Mouse (Mus musculus): Measurements from ENCODE around the gene Cyb5r4. TPM values are rescaled to one million over a fixed set of nuclear protein-coding genes. Genes with fewer than 3 reads are reported as not detected.
"Not testable (repeated sequence)": the region's sequence is repeated elsewhere in the genome, so short reads cannot be mapped to it uniquely, and the experiment has no call there.

Cyb5r4 gene
- polyA plus RNA-seq (2015; fragmentation: Nextera tagmentation; extraction: Ambion mirVana) = 70.3 and 76.9 TPM in 2 replicates

- Histone ChIP-seq H3K27me3 (no peaks in the 10 kb centered on the region), H3K36me3 (no peaks in the 10 kb centered on the region), H3K9ac (replicated peaks) (peak within 1 kb of the TSS; percentile 77), H3K4me1 (peaks cover 20% of the 10 kb centered on the region), H3K4me2 (replicated peaks) (peak within 1 kb of the TSS; percentile 67), H3K9me3 (no peaks in the 10 kb centered on the region), H3K27ac (replicated peaks) (peak within 1 kb of the TSS; percentile 78), H3K4me3 (peak within 1 kb of the TSS; percentile 70)
- under 1% methylated on average over 52 of the region's 52 CpGs for WGBS
- ATAC-seq (replicated peaks) = peak; percentile 99
These were observed at the start of gene Cyb5r4 for GRCm38 (mm10) chr9:87021778-87022523. Gene Cyb5r4, plus strand, starts transcription at chr9:87022014.

- not testable (repeated sequence) for H3K27ac ChIP-seq (replicated peaks); H3K4me2 ChIP-seq (replicated peaks); H3K9me3 ChIP-seq; H3K27me3 ChIP-seq; ATAC-seq (replicated peaks); H3K4me3 ChIP-seq; H3K9ac ChIP-seq (replicated peaks); H3K4me1 ChIP-seq; H3K36me3 ChIP-seq
These were observed 49.3 kb upstream of the Cyb5r4 start for GRCm38 (mm10) chr9:86972471-86972870.

- peak; percentile 82 for ATAC-seq (replicated peaks)
- Histone ChIP-seq H3K36me3 (no peaks in the 10 kb centered on the region), H3K9me3 (no peaks in the 10 kb centered on the region), H3K4me1 (no peaks in the 10 kb centered on the region), H3K9ac (replicated peaks) (no peak overlapping the region), H3K4me3 (no peak overlapping the region), H3K4me2 (replicated peaks) (no peak overlapping the region), H3K27me3 (no peaks in the 10 kb centered on the region), H3K27ac (replicated peaks) (peak overlapping the region; percentile 57; the same call in 1 of the 2 replicates)
- WGBS = 48% methylated on average over 4 of the region's 4 CpGs
These were observed 48.3 kb upstream of the Cyb5r4 start for GRCm38 (mm10) chr9:86973562-86973961.

GRCm38 (mm10) chr9:86976896-86977295, 44.9 kb upstream of the Cyb5r4 start:
- H3K27ac ChIP-seq (replicated peaks) = no peak overlapping the region
- H3K36me3 ChIP-seq = no peaks in the 10 kb centered on the region
- no peaks in the 10 kb centered on the region for H3K27me3 ChIP-seq
- WGBS = 69% methylated on average over 4 of the region's 4 CpGs
- H3K9ac ChIP-seq (replicated peaks) = no peak overlapping the region
- ATAC-seq (replicated peaks) = no peak
- H3K9me3 ChIP-seq = no peaks in the 10 kb centered on the region
- no peak overlapping the region for H3K4me2 ChIP-seq (replicated peaks)
- H3K4me1 ChIP-seq = 0 out of 2 replicates have a peak, but pooled peaks cover 3% of the 10 kb centered on the region
- no peak overlapping the region for H3K4me3 ChIP-seq

GRCm38 (mm10) chr9:86978257-86978907, 43.4 kb upstream of the Cyb5r4 start:
- H3K9me3 ChIP-seq = no peaks in the 10 kb centered on the region
- ATAC-seq (replicated peaks) = no peak
- H3K4me3 ChIP-seq = no peak overlapping the region
- H3K36me3 ChIP-seq = no peaks in the 10 kb centered on the region
- WGBS = 77% methylated on average over 7 of the region's 7 CpGs
- no peak overlapping the region for H3K4me2 ChIP-seq (replicated peaks)
- H3K27ac ChIP-seq (replicated peaks) = no peak overlapping the region
- 0 out of 2 replicates have a peak, but pooled peaks cover 3% of the 10 kb centered on the region for H3K4me1 ChIP-seq
- no peak overlapping the region for H3K9ac ChIP-seq (replicated peaks)
- no peaks in the 10 kb centered on the region for H3K27me3 ChIP-seq

- no peak overlapping the region for H3K4me3 ChIP-seq
- ATAC-seq (replicated peaks) = no peak
- H3K36me3 ChIP-seq = no peaks in the 10 kb centered on the region
- H3K4me1 ChIP-seq = 0 out of 2 replicates have a peak, but pooled peaks cover 3% of the 10 kb centered on the region
- no peaks in the 10 kb centered on the region for H3K9me3 ChIP-seq
- H3K27me3 ChIP-seq = no peaks in the 10 kb centered on the region
- H3K9ac ChIP-seq (replicated peaks) = no peak overlapping the region
- H3K4me2 ChIP-seq (replicated peaks) = no peak overlapping the region
- H3K27ac ChIP-seq (replicated peaks) = no peak overlapping the region
These were observed 41.8 kb upstream of the Cyb5r4 start for GRCm38 (mm10) chr9:86980048-86980447.

- Histone ChIP-seq H3K9me3 (no peaks in the 10 kb centered on the region), H3K4me1 (0 out of 2 replicates have a peak, but pooled peaks cover 3% of the 10 kb centered on the region), H3K27me3 (no peaks in the 10 kb centered on the region), H3K27ac (replicated peaks) (no peak overlapping the region), H3K4me3 (no peak overlapping the region), H3K36me3 (no peaks in the 10 kb centered on the region), H3K9ac (replicated peaks) (no peak overlapping the region), H3K4me2 (replicated peaks) (no peak overlapping the region)
- WGBS = 54% methylated on average over 2 of the region's 2 CpGs
- ATAC-seq (replicated peaks) = peak; percentile 30; the same call in 1 of the 2 replicates
These were observed 40.9 kb upstream of the Cyb5r4 start for GRCm38 (mm10) chr9:86980942-86981341.

GRCm38 (mm10) chr9:86981551-86981950, 40.3 kb upstream of the Cyb5r4 start:
- Histone ChIP-seq H3K9me3 (no peaks in the 10 kb centered on the region), H3K36me3 (no peaks in the 10 kb centered on the region), H3K4me1 (0 out of 2 replicates have a peak, but pooled peaks cover 3% of the 10 kb centered on the region), H3K27me3 (no peaks in the 10 kb centered on the region), H3K4me2 (replicated peaks) (no peak overlapping the region), H3K27ac (replicated peaks) (no peak overlapping the region), H3K9ac (replicated peaks) (no peak overlapping the region), H3K4me3 (no peak overlapping the region)
- ATAC-seq (replicated peaks) = peak; percentile 37; the same call in 1 of the 2 replicates
- WGBS = 20% methylated on average over 10 of the region's 10 CpGs

GRCm38 (mm10) chr9:86984583-86984982, 37.2 kb upstream of the Cyb5r4 start:
- 87% methylated on average over 3 of the region's 3 CpGs for WGBS
- no peak for ATAC-seq (replicated peaks)

GRCm38 (mm10) chr9:86985105-86985504, 36.7 kb upstream of the Cyb5r4 start:
- no peak overlapping the region for H3K4me2 ChIP-seq (replicated peaks)
- 81% methylated on average over 6 of the region's 6 CpGs for WGBS
- no peaks in the 10 kb centered on the region for H3K9me3 ChIP-seq
- H3K27ac ChIP-seq (replicated peaks) = no peak overlapping the region
- H3K4me3 ChIP-seq = no peak overlapping the region
- H3K27me3 ChIP-seq = no peaks in the 10 kb centered on the region
- 0 out of 2 replicates have a peak, but pooled peaks cover 3% of the 10 kb centered on the region for H3K4me1 ChIP-seq
- H3K9ac ChIP-seq (replicated peaks) = no peak overlapping the region
- ATAC-seq (replicated peaks) = no peak
- H3K36me3 ChIP-seq = no peaks in the 10 kb centered on the region

More at GRCm38 (mm10) chr9:86984583-86984982, 37.2 kb upstream of the Cyb5r4 start:
- Histone ChIP-seq H3K4me1 (0 out of 2 replicates have a peak, but pooled peaks cover 3% of the 10 kb centered on the region), H3K4me3 (no peak overlapping the region), H3K4me2 (replicated peaks) (no peak overlapping the region), H3K36me3 (no peaks in the 10 kb centered on the region), H3K27ac (replicated peaks) (no peak overlapping the region), H3K9me3 (no peaks in the 10 kb centered on the region), H3K9ac (replicated peaks) (no peak overlapping the region), H3K27me3 (no peaks in the 10 kb centered on the region)

- no peak overlapping the region for H3K4me3 ChIP-seq
- 74% methylated on average over 7 of the region's 7 CpGs for WGBS
- H3K9me3 ChIP-seq = no peaks in the 10 kb centered on the region
- no peak overlapping the region for H3K27ac ChIP-seq (replicated peaks)
- no peaks in the 10 kb centered on the region for H3K4me1 ChIP-seq
- H3K4me2 ChIP-seq (replicated peaks) = no peak overlapping the region
- no peaks in the 10 kb centered on the region for H3K27me3 ChIP-seq
- ATAC-seq (replicated peaks) = no peak
- no peak overlapping the region for H3K9ac ChIP-seq (replicated peaks)
- no peaks in the 10 kb centered on the region for H3K36me3 ChIP-seq
These were observed 35.0 kb upstream of the Cyb5r4 start for GRCm38 (mm10) chr9:86986703-86987296.

- ATAC-seq (replicated peaks) = no peak
- Histone ChIP-seq H3K4me3 (no peak overlapping the region), H3K36me3 (no peaks in the 10 kb centered on the region), H3K4me2 (replicated peaks) (no peak overlapping the region), H3K4me1 (no peaks in the 10 kb centered on the region), H3K27me3 (no peaks in the 10 kb centered on the region), H3K9me3 (no peaks in the 10 kb centered on the region), H3K27ac (replicated peaks) (no peak overlapping the region), H3K9ac (replicated peaks) (no peak overlapping the region)
These were observed 32.0 kb upstream of the Cyb5r4 start for GRCm38 (mm10) chr9:86989822-86990221.
